Mouse (Mus musculus): ENCODE results near the gene Fgf9. TPM values are rescaled to one million over a fixed set of nuclear protein-coding genes. Genes with fewer than 3 reads are reported as not detected.

The Fgf9 gene
- polyA plus RNA-seq (2016; fragmentation: Nextera tagmentation; extraction: Ambion mirVana) = 2.8 and 3.8 TPM in 2 replicates

DNA sequence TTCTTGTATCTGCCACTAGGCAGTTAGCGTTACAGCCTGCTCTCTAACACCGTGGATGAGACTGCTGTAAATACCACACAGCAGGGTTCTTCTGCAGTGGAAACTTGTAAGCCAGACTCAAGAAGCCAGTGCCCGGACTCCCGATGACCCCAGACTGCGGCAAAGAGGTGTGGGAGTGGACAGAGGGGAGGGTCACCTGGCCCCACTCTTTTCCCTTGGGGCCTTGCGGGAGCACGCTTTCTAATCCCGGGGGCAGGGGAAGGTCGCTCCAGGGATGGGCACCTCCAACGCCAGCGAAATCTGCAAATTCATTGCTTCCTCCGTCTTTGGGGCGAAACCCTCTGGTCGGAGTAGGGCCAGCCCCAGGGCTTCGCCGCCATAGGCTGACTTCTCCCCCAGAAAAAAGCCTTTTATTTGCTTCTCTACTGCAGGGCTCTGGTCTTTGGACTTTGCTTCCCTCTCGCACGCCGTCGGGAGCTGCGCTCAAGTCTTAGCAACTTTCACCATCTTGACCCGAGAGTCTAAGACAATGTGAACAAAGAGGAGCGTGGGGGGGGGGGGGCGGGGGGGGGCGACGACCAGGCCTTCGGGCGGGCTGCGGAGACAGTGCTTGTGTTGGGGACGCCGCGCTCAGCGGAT, at the start of gene Fgf9:
Gene Fgf9, plus strand, starts transcription at position 67 of the 639 bp plus-strand sequence.
- H3K4me1 ChIP-seq = peaks cover 50% of the 10 kb centered on the region
- H3K4me2 ChIP-seq = peak within 1 kb of the TSS; percentile 86
- no peak for ATAC-seq (ENCODE audit: low FRiP score)
- WGBS = under 1% methylated on average over 32 of the region's 33 CpGs
- H3K9me3 ChIP-seq = no peaks in the 10 kb centered on the region
- H3K4me3 ChIP-seq (replicated peaks) = peak within 1 kb of the TSS; percentile 57
- H3K9ac ChIP-seq = peak within 1 kb of the TSS; percentile 64
- H3K27me3 ChIP-seq = peaks cover 73% of the 10 kb centered on the region
- no peaks in the 10 kb centered on the region for H3K36me3 ChIP-seq (replicated peaks)
- no peak within 1 kb of the TSS for H3K27ac ChIP-seq

DNA sequence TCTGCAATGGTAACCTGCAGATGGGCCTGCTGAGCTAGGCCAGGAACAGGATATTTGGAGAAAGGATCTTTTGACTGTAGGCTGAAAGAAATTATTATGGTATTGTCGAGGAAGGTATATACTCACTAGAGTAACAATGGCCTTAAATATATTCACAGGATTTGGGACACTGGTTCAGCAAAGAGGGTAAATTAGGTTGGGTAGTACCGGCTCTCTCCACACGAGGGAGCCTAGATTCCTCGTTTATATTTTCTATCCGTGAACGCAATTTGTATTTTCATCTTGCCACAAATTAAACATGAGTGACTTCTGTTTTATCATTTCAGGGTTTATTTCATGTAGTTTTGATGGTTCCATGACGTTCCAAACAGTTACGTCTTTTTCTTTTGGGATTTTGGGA, 35.8 kb upstream of the Fgf9 start:
- H3K9me3 ChIP-seq = no peaks in the 10 kb centered on the region
- no peak overlapping the region for H3K4me2 ChIP-seq
- H3K27ac ChIP-seq = no peak overlapping the region
- H3K9ac ChIP-seq = no peak overlapping the region
- ATAC-seq (ENCODE audit: low FRiP score) = no peak
- no peak overlapping the region for H3K4me3 ChIP-seq (replicated peaks)
- H3K27me3 ChIP-seq = peaks cover 25% of the 10 kb centered on the region; the same call in 1 of the 2 replicates
- H3K36me3 ChIP-seq (replicated peaks) = no peaks in the 10 kb centered on the region
- 0 out of 2 replicates have a peak, but pooled peaks cover 5% of the 10 kb centered on the region for H3K4me1 ChIP-seq
- 13% methylated on average over 8 of the region's 8 CpGs for WGBS

- Histone ChIP-seq H3K27me3 (peaks cover 26% of the 10 kb centered on the region; the same call in 1 of the 2 replicates), H3K9ac (no peak overlapping the region), H3K36me3 (replicated peaks) (no peaks in the 10 kb centered on the region), H3K4me3 (replicated peaks) (no peak overlapping the region), H3K27ac (no peak overlapping the region), H3K9me3 (no peaks in the 10 kb centered on the region), H3K4me2 (no peak overlapping the region), H3K4me1 (0 out of 2 replicates have a peak, but pooled peaks cover 5% of the 10 kb centered on the region)
- peak; percentile 33; the same call in 1 of the 2 replicates for ATAC-seq (ENCODE audit: low FRiP score)
- WGBS = 11% methylated on average over 6 of the region's 6 CpGs
Measured at GRCm38 (mm10) chr14:58036174-58036573, 34.2 kb upstream of the Fgf9 start.

DNA sequence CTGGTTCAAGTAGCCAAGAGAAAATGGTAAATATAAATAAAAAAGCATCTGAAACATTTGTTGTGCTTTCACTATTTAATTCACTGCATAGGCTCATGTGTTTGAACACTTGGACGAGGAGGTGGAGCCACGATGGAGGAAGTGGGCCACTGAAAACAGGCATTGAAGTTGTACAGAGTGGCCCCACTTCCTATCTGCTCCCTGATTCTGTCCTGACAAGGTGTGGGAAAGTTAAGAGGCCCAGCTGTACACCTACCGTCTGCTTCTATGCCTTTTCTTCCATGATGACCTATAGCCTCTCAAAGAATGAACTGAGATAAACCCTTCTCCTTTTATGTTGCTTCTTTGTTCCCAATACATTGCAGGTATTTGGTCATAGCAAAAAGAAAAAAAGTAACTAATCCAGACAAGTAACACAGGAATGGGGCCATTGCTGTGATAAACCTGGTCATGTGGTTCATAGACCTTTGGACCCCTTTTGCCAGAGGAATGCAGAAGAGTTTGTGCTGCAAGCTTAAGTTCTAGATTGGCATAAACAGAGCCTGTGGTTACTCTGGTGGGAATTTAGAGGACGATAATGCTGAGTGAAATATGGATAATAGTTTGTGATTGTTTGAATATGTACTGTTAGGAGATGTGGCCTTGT, 23.6 kb upstream of the Fgf9 start:
- no peaks in the 10 kb centered on the region for H3K36me3 ChIP-seq (replicated peaks)
- H3K27ac ChIP-seq = no peak overlapping the region
- no peak overlapping the region for H3K9ac ChIP-seq
- no peaks in the 10 kb centered on the region for H3K4me1 ChIP-seq
- no peak for ATAC-seq (ENCODE audit: low FRiP score)
- H3K4me2 ChIP-seq = no peak overlapping the region
- H3K4me3 ChIP-seq (replicated peaks) = no peak overlapping the region
- no peaks in the 10 kb centered on the region for H3K9me3 ChIP-seq
- H3K27me3 ChIP-seq = no peaks in the 10 kb centered on the region
- 87% methylated on average over 4 of the region's 4 CpGs for WGBS

DNA sequence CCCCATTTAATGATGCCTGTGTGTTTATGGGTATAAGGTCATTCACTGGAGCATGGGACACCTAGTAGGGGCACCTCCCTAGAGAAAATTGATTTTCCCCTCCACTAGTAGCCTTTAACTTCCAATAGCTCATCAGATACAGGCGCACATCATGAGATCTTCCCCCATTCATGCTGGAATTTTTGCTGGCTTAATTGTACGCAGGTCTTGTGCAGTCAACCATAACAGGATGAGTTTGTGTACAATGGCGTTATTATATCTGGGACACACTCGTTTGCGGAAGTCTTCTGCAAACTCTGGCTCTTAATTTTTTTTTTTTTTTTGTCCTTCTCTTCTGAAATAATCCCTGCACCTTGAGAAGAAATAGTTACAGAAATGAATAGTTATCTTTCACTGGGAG, 19.7 kb upstream of the Fgf9 start:
- H3K9ac ChIP-seq = no peak overlapping the region
- H3K27ac ChIP-seq = no peak overlapping the region
- H3K4me1 ChIP-seq = no peaks in the 10 kb centered on the region
- no peak for ATAC-seq (ENCODE audit: low FRiP score)
- no peak overlapping the region for H3K4me3 ChIP-seq (replicated peaks)
- no peak overlapping the region for H3K4me2 ChIP-seq
- WGBS = 72% methylated on average over 5 of the region's 5 CpGs
- H3K9me3 ChIP-seq = no peaks in the 10 kb centered on the region
- H3K27me3 ChIP-seq = no peaks in the 10 kb centered on the region
- no peaks in the 10 kb centered on the region for H3K36me3 ChIP-seq (replicated peaks)

GRCm38 (mm10) chr14:58067586-58067985, 2.8 kb upstream of the Fgf9 start:
- Histone ChIP-seq H3K9ac (no peak overlapping the region), H3K36me3 (replicated peaks) (no peaks in the 10 kb centered on the region), H3K4me2 (no peak overlapping the region), H3K4me3 (replicated peaks) (no peak overlapping the region), H3K4me1 (peaks cover 24% of the 10 kb centered on the region), H3K9me3 (no peaks in the 10 kb centered on the region), H3K27me3 (peaks cover 47% of the 10 kb centered on the region), H3K27ac (no peak overlapping the region)
- ATAC-seq (ENCODE audit: low FRiP score) = no peak
- 19% methylated on average over 2 of the region's 2 CpGs for WGBS

- no peaks in the 10 kb centered on the region for H3K36me3 ChIP-seq (replicated peaks)
- ATAC-seq (ENCODE audit: low FRiP score) = no peak
- WGBS = 83% methylated on average over 1 of the region's 1 CpGs
- H3K27me3 ChIP-seq = peaks cover 56% of the 10 kb centered on the region
- H3K4me1 ChIP-seq = peaks cover 32% of the 10 kb centered on the region
- H3K9me3 ChIP-seq = no peaks in the 10 kb centered on the region
- no peak overlapping the region for H3K27ac ChIP-seq
- no peak overlapping the region for H3K4me2 ChIP-seq
- H3K4me3 ChIP-seq (replicated peaks) = no peak overlapping the region
- no peak overlapping the region for H3K9ac ChIP-seq
Measured at GRCm38 (mm10) chr14:58068641-58069040, 1.7 kb upstream of the Fgf9 start.

DNA sequence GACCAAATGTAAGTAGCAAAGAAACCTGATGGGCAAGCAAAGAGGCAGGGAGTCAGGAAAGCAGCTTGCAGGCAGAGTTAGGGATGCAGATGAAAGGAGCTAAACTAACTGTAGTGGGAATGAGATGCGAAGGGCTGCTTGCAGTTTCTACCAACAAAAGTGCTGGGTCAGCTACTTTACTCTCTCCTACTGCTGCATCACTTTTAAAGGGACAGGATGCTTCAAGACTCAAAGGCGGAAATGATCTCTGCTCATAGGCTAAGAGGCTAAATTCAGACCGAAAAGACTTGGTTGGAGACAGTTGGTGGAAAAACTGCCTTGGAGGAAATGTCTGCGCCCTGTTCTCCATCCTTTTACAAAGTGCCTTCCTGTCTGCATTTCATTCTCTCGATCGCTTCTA, 420 bp upstream of the Fgf9 start:
- Histone ChIP-seq H3K9ac (no peak overlapping the region), H3K36me3 (replicated peaks) (no peaks in the 10 kb centered on the region), H3K4me2 (peak overlapping the region; percentile 86), H3K27ac (no peak overlapping the region), H3K9me3 (no peaks in the 10 kb centered on the region), H3K4me3 (replicated peaks) (peak overlapping the region; percentile 57), H3K4me1 (peaks cover 44% of the 10 kb centered on the region), H3K27me3 (peaks cover 67% of the 10 kb centered on the region)
- no peak for ATAC-seq (ENCODE audit: low FRiP score)
- WGBS = 5% methylated on average over 6 of the region's 6 CpGs

DNA sequence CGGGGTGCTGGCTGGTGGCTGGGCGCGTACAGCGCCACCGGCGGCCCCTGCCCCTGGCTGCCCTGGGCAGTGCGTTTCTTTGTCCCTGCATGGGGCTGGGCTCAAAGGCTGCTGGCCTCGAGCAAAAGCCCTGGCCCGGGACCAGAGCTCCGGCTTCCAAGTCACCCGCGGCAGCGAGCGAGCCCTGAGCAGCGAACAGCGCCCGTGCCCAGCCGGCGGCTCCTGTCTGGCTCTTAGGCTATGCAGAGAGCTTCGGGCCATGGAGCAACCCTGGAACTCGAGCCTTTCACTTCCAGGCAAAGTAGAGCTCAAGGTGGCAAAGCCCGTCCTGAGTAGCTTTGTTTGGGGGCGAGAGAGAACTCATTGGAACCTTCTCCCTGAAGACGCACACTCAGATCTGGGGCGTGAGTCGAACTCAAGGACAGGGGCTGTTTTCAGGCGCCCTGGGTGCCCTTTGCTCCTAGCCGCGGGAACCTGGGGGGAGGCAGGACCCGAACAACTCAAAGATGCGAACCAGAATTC, 834 bp downstream of the Fgf9 start:
- Histone ChIP-seq H3K4me1 (peaks cover 50% of the 10 kb centered on the region), H3K9ac (peak overlapping the region; percentile 64)

DNA sequence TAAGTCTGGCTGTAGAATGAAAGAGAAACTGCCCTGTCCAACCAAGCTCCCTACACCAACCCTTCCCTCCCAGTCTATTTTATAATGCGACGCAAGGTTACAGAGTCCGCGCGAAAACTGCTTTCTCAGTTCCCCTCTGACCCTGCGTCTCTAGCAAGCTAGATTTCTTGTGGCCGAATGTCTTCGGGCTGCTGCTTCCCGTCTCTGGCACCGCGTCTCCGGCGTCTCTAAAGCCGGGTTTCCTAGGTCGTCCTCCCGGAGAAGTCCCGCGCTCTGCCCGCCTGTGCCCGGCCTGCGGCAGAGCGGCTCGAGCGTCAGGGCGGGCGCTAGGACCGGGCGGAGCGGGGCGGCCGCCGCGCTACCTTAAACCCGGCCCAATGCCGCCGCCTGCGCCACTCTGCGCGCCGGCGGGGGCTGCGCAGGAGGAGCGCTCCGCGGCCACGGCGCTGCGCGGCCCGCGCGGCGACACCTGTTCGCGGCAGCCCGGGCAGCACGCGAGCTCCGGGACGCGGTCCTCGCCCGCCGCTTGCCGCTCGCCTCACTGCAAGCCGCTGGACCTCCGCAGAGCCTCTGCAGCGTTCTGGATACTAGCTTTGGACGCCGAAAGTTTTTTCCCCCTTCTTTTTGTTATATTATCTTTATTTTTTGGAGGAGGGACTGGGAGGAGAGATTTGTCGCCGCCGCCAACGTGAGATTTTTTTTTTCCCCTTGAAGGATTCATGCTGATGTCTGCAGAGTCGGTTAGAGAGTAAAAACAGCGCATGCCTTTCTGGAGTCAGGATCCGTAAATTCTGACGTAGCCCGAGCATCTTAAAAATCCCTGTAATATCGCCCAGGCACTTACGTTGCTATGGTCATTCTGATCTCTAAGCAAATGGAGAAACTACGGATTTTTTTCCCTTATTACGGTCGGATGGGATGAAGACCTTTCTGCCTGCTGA, 1.8 kb downstream of the Fgf9 start:
- Histone ChIP-seq H3K9me3 (no peaks in the 10 kb centered on the region), H3K4me2 (peak overlapping the region; percentile 86), H3K4me3 (replicated peaks) (peak overlapping the region; percentile 57), H3K4me1 (peaks cover 54% of the 10 kb centered on the region), H3K9ac (peak overlapping the region; percentile 48), H3K36me3 (replicated peaks) (no peaks in the 10 kb centered on the region), H3K27ac (no peak overlapping the region), H3K27me3 (peaks cover 84% of the 10 kb centered on the region)
- WGBS = 1% methylated on average over 68 of the region's 85 CpGs
- peak; percentile 83 for ATAC-seq (ENCODE audit: low FRiP score)

More for the DNA sequence above, 834 bp downstream of the Fgf9 start:
- WGBS = 1% methylated on average over 31 of the region's 31 CpGs
- Histone ChIP-seq H3K4me2 (peak overlapping the region; percentile 86), H3K27me3 (peaks cover 76% of the 10 kb centered on the region), H3K27ac (no peak overlapping the region), H3K9me3 (no peaks in the 10 kb centered on the region), H3K36me3 (replicated peaks) (no peaks in the 10 kb centered on the region), H3K4me3 (replicated peaks) (peak overlapping the region; percentile 57)
- ATAC-seq (ENCODE audit: low FRiP score) = no peak

- H3K4me3 ChIP-seq (replicated peaks) = peak overlapping the region; percentile 57
- ATAC-seq (ENCODE audit: low FRiP score) = no peak
- H3K27me3 ChIP-seq = peaks cover 92% of the 10 kb centered on the region
- peak overlapping the region; percentile 86 for H3K4me2 ChIP-seq
- H3K9me3 ChIP-seq = no peaks in the 10 kb centered on the region
- H3K9ac ChIP-seq = 0 out of 2 replicates have a peak overlapping the region, but pooled peaks have one; percentile 48
- no peak overlapping the region for H3K27ac ChIP-seq
- no peaks in the 10 kb centered on the region for H3K36me3 ChIP-seq (replicated peaks)
- under 1% methylated on average over 29 of the region's 29 CpGs for WGBS
- peaks cover 54% of the 10 kb centered on the region for H3K4me1 ChIP-seq
Measured at GRCm38 (mm10) chr14:58072771-58073501, 2.6 kb downstream of the Fgf9 start.
